Mouse (Mus musculus) liver, postnatal 0 days (tissue): ENCODE results near the gene Pdgfa. TPM values are rescaled to one million over a fixed set of nuclear protein-coding genes. Genes with fewer than 3 reads are reported as not detected.

Experiments used
- ATAC-seq: fragments of 200-750 bp; cut with Nextera tagmentation; 2 replicates; pipeline ENCODE4 v1.8.0; 2017; ENCODE audit warnings: mild to moderate bottlenecking, moderate library complexity
- DNase-seq: peaks from one replicate; pipeline ENCODE4 v3.0.0-alpha.2; 2016
- H3K27ac ChIP-seq: fragments of 300-500 bp; sonication (generic); 2 replicates; pipeline ENCODE4 v1.5.1; 2014; ENCODE audit warnings: antibody characterized with exemption, moderate library complexity, mild to moderate bottlenecking, low read depth
- H3K27me3 ChIP-seq: fragments of 300-500 bp; sonication (generic); 2 replicates; pipeline ENCODE4 v1.6.1; 2014; ENCODE audit warnings: low read length, control low read depth, mixed read lengths; ENCODE audit not compliant: insufficient read depth
- H3K36me3 ChIP-seq: fragments of 300-500 bp; sonication (generic); replicated peaks from 2 replicates; pipeline ENCODE4 v1.6.1; 2014; ENCODE audit warnings: mild to moderate bottlenecking, control low read depth, low read length, moderate library complexity, mixed read lengths; ENCODE audit not compliant: insufficient read depth
- H3K4me1 ChIP-seq: fragments of 300-500 bp; sonication (generic); 2 replicates; pipeline ENCODE4 v1.6.1; 2014; ENCODE audit warnings: antibody characterized with exemption, mild to moderate bottlenecking, control low read depth; ENCODE audit not compliant: insufficient read depth
- H3K4me2 ChIP-seq: fragments of 300-500 bp; sonication (generic); 2 replicates; pipeline ENCODE4 v1.6.1; 2014; ENCODE audit warnings: low read depth, mild to moderate bottlenecking, low read length, moderate library complexity, mixed read lengths
- H3K4me3 ChIP-seq: fragments of 300-500 bp; sonication (generic); 2 replicates; pipeline ENCODE4 v1.5.1; 2014; ENCODE audit warnings: low read depth, low read length
- H3K9ac ChIP-seq: fragments of 300-500 bp; sonication (generic); replicated peaks from 2 replicates; pipeline ENCODE4 v1.6.1; 2014; ENCODE audit warnings: mild to moderate bottlenecking, moderate library complexity
- H3K9me3 ChIP-seq: fragments of 300-500 bp; sonication (generic); 2 replicates; pipeline ENCODE4 v1.6.1; 2016; ENCODE audit warnings: mild to moderate bottlenecking, control low read depth, low read length, mixed read lengths
- CTCF ChIP-seq: sonication (generic); IDR thresholded peaks from 2 replicates; pipeline ENCODE4 v1.5.1; 2016; ENCODE audit warnings: antibody characterized with exemption, low read depth
- EP300 ChIP-seq: IDR thresholded peaks from 2 replicates; pipeline ENCODE4 v1.6.1; 2016; ENCODE audit warnings: antibody characterized with exemption, low read depth, mild to moderate bottlenecking
- WGBS: fragments of 180-500 bp; shearing (Covaris S2); extraction: QIAGEN DNeasy Blood & Tissue Kit; methylation state at CpG from one replicate; pipeline ENCODE4 v1.1.7; 2014; ENCODE audit not compliant: insufficient replicate concordance; 5-methylcytosine and 5-hydroxymethylcytosine counted together
- polyA plus RNA-seq: library from polyadenylated mRNA; unstranded; fragments of >200 nt; fragmentation: Nextera tagmentation; extraction: Ambion mirVana; gene quantifications from 2 replicates; pipeline ENCODE4 v1.2.1, GENCODE M21; 2015

The Pdgfa gene
- polyA plus RNA-seq, 1 experiment from 2014 or later = 2.5 TPM

GRCm38 (mm10) chr5:139033406-139034317, 36.5 kb upstream of the Pdgfa start:
- Histone ChIP-seq H3K4me1 (no peaks in the 10 kb centered on the region), H3K9ac (no peak overlapping the region), H3K9me3 (no peaks in the 10 kb centered on the region), H3K4me2 (no peak overlapping the region), H3K4me3 (no peak overlapping the region), H3K27ac (no peak overlapping the region), H3K36me3 (no peaks in the 10 kb centered on the region), H3K27me3 (no peaks in the 10 kb centered on the region)
- TF ChIP-seq CTCF = no peak
- no peak for TF ChIP-seq EP300
- 70% methylated on average over 14 of the region's 14 CpGs for WGBS
- DNase-seq = no peak
- no peak for ATAC-seq

DNA sequence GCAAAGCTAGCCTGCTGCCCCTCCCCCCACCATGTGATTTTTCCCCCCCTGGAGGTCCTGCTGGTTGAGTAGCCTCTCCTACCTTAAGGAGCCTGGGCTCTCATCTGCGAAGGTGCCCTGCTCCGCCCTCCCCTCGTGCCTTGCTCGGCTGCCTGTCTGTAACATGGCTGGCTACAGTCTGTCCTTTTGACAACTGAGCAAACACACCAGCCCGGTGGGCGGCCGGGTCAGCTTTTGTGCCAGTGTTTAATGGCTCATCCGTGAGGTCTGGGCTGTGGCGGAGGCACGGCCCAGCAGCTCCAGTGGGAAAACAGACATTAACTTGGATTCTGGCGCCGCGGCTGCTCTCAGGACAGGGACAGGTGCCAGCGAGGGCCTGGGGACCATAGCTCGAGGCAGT, 30.4 kb upstream of the Pdgfa start:
- 65% methylated on average over 15 of the region's 15 CpGs for WGBS
- no peak for ATAC-seq

GRCm38 (mm10) chr5:139024351-139025105, 27.4 kb upstream of the Pdgfa start:
- Histone ChIP-seq H3K4me2 (0 out of 2 replicates have a peak overlapping the region, but pooled peaks have one; percentile 9), H3K9ac (no peak overlapping the region), H3K36me3 (no peaks in the 10 kb centered on the region), H3K27me3 (no peaks in the 10 kb centered on the region), H3K4me3 (no peak overlapping the region), H3K9me3 (no peaks in the 10 kb centered on the region), H3K27ac (no peak overlapping the region), H3K4me1 (peaks cover 10% of the 10 kb centered on the region; the same call in 1 of the 2 replicates)
- no peak for DNase-seq
- TF ChIP-seq EP300 (no peak), CTCF (no peak; the same call in 1 of the 2 replicates)
- peak; percentile 51; the same call in 1 of the 2 replicates for ATAC-seq
- WGBS = 37% methylated on average over 12 of the region's 12 CpGs

More for the DNA sequence above, 30.4 kb upstream of the Pdgfa start:
- Histone ChIP-seq H3K9me3 (no peaks in the 10 kb centered on the region), H3K4me2 (no peak overlapping the region), H3K9ac (no peak overlapping the region), H3K27ac (no peak overlapping the region), H3K36me3 (no peaks in the 10 kb centered on the region), H3K4me1 (peaks cover 3% of the 10 kb centered on the region; the same call in 1 of the 2 replicates), H3K4me3 (no peak overlapping the region), H3K27me3 (no peaks in the 10 kb centered on the region)
- TF ChIP-seq CTCF (no peak), EP300 (no peak)
- DNase-seq = no peak

GRCm38 (mm10) chr5:139020595-139020994, 23.4 kb upstream of the Pdgfa start:
- Histone ChIP-seq H3K4me3 (no peak overlapping the region), H3K9me3 (no peaks in the 10 kb centered on the region), H3K4me1 (peaks cover 18% of the 10 kb centered on the region), H3K36me3 (no peaks in the 10 kb centered on the region), H3K4me2 (no peak overlapping the region), H3K9ac (no peak overlapping the region), H3K27ac (no peak overlapping the region), H3K27me3 (no peaks in the 10 kb centered on the region)
- 68% methylated on average over 6 of the region's 6 CpGs for WGBS
- no peak for ATAC-seq
- no peak for DNase-seq
- TF ChIP-seq CTCF (no peak), EP300 (no peak)

GRCm38 (mm10) chr5:139017371-139018124, 20.4 kb upstream of the Pdgfa start:
- 59% methylated on average over 15 of the region's 15 CpGs for WGBS
- TF ChIP-seq EP300 (no peak), CTCF (no peak)
- peak; percentile 85 for DNase-seq
- peak; percentile 74 for ATAC-seq
- H3K36me3 ChIP-seq = no peaks in the 10 kb centered on the region
- H3K9ac ChIP-seq = no peak overlapping the region
- no peak overlapping the region for H3K4me3 ChIP-seq
- H3K27me3 ChIP-seq = no peaks in the 10 kb centered on the region
- H3K9me3 ChIP-seq = no peaks in the 10 kb centered on the region
- H3K4me2 ChIP-seq = no peak overlapping the region
- peaks cover 17% of the 10 kb centered on the region for H3K4me1 ChIP-seq
- peak overlapping the region; percentile 35; the same call in 1 of the 2 replicates for H3K27ac ChIP-seq
